Mouse (Mus musculus): Measurements from ENCODE around the gene Gm21310.
"Not testable (repeated sequence)": the region's sequence is repeated elsewhere in the genome, so short reads cannot be mapped to it uniquely, and the experiment has no call there.

The Gm21310 gene

DNA sequence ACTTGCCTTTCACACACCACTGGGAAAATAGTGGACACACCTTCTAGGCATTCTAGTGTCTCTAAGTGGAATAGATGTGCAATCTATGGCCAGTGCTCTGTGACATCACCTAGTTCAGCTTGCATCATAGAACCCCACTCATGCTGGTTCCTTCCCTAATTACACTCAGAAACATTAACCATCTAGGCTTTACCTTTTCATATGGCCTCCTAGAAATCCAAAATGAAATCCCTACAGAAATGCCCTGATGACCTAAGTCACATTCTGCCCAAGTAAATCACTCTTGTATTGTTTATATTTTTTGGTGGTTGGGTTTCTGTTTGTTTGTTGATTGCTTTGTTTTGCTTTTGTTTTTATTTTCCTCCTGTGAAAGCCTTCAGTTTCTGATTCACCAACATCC is at the start of gene Gm21310:
Gm21310 (minus strand) TSS at position 101 of the 400 bp plus-strand sequence.
- DNase-seq = not testable (repeated sequence)
